Mouse (Mus musculus) CD4-positive helper T cell, adult 2 months (primary cell): ENCODE results near the gene Smim26.

ENCODE experiments used
- DNase-seq: peaks from one replicate; pipeline ENCODE4 v3.0.0-alpha.2; 2012; ENCODE audit warnings: low read depth, missing footprints, low spot score

Smim26 gene

GRCm38 (mm10) chr2:144593951-144594651 is at the start of gene Smim26:
Gene Smim26 (plus strand): TSS chr2:144594054.
- DNase-seq, result peak; percentile 77

GRCm38 (mm10) chr2:144544630-144545029 is 49.2 kb upstream of the Smim26 start:
- DNase-seq, result no peak

- no peak for DNase-seq
Observed at GRCm38 (mm10) chr2:144545061-144545460, 48.8 kb upstream of the Smim26 start.

DNA sequence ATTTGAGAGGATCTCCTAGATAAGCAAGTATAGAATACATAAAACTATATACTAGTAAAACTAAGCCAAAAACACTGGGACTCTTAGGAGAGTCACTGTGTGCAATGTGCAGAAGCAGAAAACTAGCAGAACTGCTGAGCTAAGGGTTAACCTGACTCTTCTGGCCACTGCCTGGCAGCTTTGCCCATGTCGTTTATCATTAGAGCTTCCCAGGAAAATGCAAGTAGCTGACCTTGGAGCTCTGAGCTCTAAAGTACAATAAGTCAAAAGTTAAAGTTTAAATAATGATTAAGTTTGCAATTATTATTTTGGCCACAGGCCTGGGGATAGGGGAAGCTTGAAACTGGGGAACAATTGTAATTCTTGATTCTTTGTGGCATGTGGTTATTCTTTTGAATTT is 48.4 kb upstream of the Smim26 start:
- DNase-seq, result no peak

GRCm38 (mm10) chr2:144547559-144547958 is 46.3 kb upstream of the Smim26 start:
- no peak for DNase-seq

GRCm38 (mm10) chr2:144550529-144550928 is 43.3 kb upstream of the Smim26 start, which contains the start of gene Rbbp9:
Gene Rbbp9 (minus strand): TSS chr2:144550869.
- DNase-seq, result peak; percentile 62

DNA sequence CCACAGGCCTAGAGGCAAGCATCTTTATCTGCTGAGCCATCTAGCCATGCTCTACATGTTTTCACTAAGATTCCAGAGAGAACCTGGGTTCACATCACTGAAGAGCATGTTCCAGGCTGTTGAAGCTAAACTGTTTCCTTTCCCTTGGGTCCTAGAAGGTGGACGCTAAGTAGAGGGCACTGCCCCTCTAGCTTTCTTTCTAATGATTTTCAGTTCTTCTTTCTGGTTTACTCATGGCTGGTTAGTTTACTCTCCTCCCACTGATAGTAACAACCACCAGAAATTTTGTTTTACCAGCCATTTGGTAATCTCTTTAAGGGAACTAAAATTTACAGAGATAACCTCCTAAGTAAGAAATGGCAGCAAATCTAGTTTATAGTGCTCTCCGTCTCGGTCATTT is 39.9 kb upstream of the Smim26 start:
- no peak for DNase-seq

GRCm38 (mm10) chr2:144555286-144555819 is 38.5 kb upstream of the Smim26 start:
- no peak for DNase-seq

- peak; percentile 96 for DNase-seq
Observed at GRCm38 (mm10) chr2:144555820-144556552, 37.9 kb upstream of the Smim26 start, which contains the start of gene Sec23b. Gene Sec23b (plus strand): TSS chr2:144556229.

- DNase-seq, result no peak
Observed at GRCm38 (mm10) chr2:144588723-144589122, 5.1 kb upstream of the Smim26 start.

DNA sequence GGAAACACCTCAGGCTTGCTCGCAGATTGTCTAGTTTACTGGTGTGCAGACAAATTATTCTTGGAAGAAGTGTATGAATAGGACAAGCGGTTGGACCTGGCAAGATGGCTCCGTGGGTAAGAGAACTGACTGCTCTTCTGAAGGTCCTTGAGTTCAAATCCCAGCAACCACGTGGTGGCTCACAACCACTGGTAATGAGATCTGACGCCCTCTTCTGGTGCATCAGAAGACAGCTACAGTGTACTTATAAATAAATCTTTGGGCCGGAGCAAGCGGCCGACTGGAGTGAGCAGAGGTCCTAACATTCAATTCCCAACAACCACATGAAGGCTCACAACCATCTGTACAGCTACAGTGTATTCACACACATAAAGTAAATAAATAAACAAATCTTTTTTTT is 818 bp upstream of the Smim26 start:
- DNase-seq, result peak; percentile 10

DNA sequence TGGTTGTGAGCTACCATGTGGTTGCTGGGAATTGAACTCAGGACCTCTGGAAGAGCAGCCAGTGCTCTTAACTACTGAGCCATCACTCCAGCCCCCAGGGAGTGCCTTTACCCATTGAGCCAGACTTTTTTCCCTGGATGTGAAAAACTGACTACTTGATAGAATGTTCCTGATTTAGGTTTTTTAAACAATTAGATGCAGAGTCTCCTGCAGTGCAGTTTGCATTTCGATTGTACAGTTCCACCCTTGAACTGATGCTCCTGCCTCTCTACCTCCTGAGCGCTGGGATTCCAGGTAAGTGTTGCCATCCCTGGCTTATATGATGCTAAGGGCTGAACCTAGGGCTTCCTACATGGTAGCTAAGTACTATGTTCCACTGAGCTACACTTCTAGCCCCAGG is 4.2 kb downstream of the Smim26 start:
- DNase-seq, result no peak

- DNase-seq, result peak; percentile 90
Observed at GRCm38 (mm10) chr2:144599831-144600687, 6.2 kb downstream of the Smim26 start, which contains the start of gene Dtd1. Gene Dtd1 (plus strand): TSS chr2:144599897.

DNA sequence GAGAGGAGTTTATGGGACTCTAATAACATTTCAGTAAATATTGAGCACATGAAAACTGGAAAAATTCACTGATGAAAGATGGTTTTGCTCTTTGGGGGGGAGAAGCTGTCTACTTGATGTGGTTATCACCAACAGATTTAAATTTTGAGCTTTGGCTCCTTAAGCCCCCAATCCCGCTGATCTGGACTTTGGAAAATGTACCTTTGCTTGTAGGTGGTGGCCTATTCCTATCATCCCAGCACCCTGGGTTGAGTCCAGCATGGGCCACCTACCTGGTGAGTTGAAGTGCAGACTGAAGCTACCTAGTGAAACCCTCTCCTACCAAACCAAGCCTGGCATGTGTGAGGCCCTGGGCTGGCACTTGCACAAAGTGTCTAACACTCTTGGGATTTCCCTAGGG is 7.7 kb downstream of the Smim26 start:
- no peak for DNase-seq

DNA sequence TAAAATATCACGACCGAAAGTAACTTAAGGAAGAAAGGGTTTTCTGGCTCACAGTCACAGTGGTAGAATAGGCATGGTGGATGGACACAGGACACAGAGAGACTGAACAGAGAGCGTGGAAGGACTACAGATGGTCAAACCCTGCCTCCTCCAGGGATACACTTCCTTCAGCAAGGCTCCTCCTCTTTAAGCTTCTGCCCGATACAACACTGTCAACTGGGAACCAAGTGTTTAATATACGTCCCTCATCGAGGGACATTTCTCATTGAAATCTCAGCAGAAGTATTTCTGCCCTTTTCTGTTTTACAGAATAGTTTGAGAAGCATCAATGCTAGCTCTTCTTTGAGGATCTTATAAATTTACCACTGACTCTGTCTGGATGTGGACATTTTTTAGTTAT is 20.1 kb downstream of the Smim26 start:
- no peak for DNase-seq

DNA sequence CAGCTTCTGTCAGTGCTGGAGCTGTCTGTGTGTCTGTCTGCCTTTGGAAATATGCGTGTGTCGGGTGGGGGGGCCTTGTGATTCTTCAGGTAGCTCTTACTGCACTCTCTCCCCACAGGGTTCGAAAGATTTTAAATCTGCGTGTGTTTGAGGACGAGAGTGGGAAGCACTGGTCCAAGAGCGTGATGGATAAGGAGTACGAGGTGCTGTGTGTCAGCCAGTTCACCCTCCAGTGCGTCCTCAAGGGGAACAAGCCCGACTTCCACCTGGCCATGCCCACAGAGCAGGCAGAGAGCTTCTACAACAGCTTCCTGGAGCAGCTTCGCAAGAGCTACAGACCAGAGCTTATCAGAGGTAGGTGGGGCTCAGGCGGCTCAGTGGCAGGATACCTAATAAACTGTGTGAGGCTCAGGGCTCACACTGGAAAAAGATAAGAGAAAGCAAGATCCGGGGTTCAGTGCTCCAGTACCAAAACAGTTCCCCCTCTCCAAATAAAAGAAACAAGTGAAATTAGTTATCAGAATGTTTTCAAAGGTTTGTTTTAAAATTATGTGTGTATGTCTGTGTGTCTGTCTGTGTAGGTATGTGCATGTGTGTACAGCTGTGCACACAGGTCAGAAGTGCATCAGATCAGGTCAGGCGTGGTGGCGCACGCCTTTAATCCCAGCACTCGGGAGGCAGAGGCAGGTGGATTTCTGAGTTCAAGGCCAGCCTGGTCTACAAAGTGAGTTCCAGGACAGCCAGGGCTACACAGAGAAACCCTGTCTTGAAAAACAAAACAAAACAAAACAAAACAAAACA is 23.4 kb downstream of the Smim26 start:
- DNase-seq, result no peak

- DNase-seq, result no peak
Observed at GRCm38 (mm10) chr2:144621491-144621890, 27.6 kb downstream of the Smim26 start.

- DNase-seq, result no peak
Observed at GRCm38 (mm10) chr2:144633551-144633950, 39.7 kb downstream of the Smim26 start.

DNA sequence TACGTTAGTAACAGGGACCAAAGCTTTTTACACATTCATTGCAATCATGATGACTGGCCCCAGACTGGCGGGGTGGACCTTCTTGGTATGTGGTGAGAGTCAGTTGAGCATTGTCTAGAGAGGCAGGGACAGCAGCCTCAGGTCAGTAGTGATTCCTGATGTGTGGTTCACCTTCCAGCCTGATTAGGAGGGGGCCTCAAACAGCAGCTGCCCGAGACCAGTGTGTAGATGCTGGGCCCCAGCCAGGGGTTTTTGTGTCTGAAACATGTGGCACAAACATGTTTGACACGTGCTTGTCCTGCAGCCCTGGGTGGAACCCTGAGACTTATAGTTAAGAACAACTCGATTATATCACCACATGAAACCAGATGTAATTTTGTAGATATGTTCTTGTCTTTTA is 40.4 kb downstream of the Smim26 start:
- DNase-seq, result no peak

DNA sequence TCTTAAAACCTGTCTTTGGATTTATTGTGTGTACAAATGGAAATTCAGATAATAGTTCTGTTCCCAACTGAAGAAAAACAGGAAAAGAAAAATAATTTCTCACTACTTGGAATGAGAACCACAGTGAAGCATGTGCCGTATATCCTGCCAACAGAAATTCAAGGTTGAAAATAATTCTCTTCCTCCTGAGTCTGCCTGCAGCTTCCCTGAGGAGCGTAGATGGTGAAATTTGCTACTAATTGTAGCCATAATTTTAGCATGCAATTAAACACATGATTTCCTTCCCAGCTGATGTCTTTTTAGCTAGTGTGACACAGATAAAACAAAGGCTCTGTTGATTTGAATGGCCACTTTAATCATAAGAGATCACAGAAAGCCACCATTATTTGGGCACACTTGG is 40.9 kb downstream of the Smim26 start:
- DNase-seq, result no peak
